Mouse (Mus musculus) limb, embryonic 14.5 days (tissue): Measurements from ENCODE around the gene Babam1. TPM values are rescaled to one million over a fixed set of nuclear protein-coding genes. Genes with fewer than 3 reads are reported as not detected.

Experiments used
- ATAC-seq: fragments of 200-750 bp; cut with Nextera tagmentation; 2 replicates; pipeline ENCODE4 v1.8.0; 2017; ENCODE audit warnings: low read depth, moderate number of reproducible peaks, moderate TSS enrichment; ENCODE audit not compliant: low FRiP score
- DNase-seq: peaks from one replicate; pipeline ENCODE4 v3.0.0-alpha.2; 2015; ENCODE audit warnings: low spot score
- H3K27ac ChIP-seq: fragments of 300-500 bp; sonication (generic); replicated peaks from 2 replicates; pipeline ENCODE4 v1.5.1; 2014; ENCODE audit warnings: low read depth, mild to moderate bottlenecking, low read length, moderate library complexity, mixed read lengths
- H3K27me3 ChIP-seq: fragments of 300-500 bp; sonication (generic); 2 replicates; pipeline ENCODE4 v1.6.1; 2014; ENCODE audit warnings: low read length, mixed read lengths; ENCODE audit not compliant: control insufficient read depth, insufficient read depth
- H3K36me3 ChIP-seq: fragments of 300-500 bp; sonication (generic); 2 replicates; pipeline ENCODE4 v1.6.1; 2014; ENCODE audit warnings: mild to moderate bottlenecking, low read length, moderate library complexity, mixed read lengths; ENCODE audit not compliant: control insufficient read depth, insufficient read depth
- H3K4me1 ChIP-seq: fragments of 300-500 bp; sonication (generic); 2 replicates; pipeline ENCODE4 v1.6.1; 2014; ENCODE audit warnings: antibody characterized with exemption, low read length, mixed read lengths; ENCODE audit not compliant: control insufficient read depth, insufficient read depth
- H3K4me2 ChIP-seq: fragments of 300-500 bp; sonication (generic); replicated peaks from 2 replicates; pipeline ENCODE4 v1.6.1; 2014; ENCODE audit warnings: low read depth, mild to moderate bottlenecking, low read length, moderate library complexity; ENCODE audit not compliant: severe bottlenecking
- H3K4me3 ChIP-seq: fragments of 300-500 bp; sonication (generic); replicated peaks from 2 replicates; pipeline ENCODE4 v1.5.1; 2014; ENCODE audit warnings: low read length
- H3K9ac ChIP-seq: fragments of 300-500 bp; sonication (generic); 2 replicates; pipeline ENCODE4 v1.6.1; 2014; ENCODE audit warnings: mild to moderate bottlenecking, low read depth, low read length, moderate library complexity; ENCODE audit not compliant: severe bottlenecking
- H3K9me3 ChIP-seq: fragments of 300-500 bp; sonication (generic); 2 replicates; pipeline ENCODE4 v1.6.1; 2016; ENCODE audit warnings: low read length; ENCODE audit not compliant: control insufficient read depth
- POLR2A ChIP-seq: fragments of 200-500 bp; IDR thresholded peaks from 2 replicates; pipeline ENCODE4 v1.8.0; 2012; ENCODE audit warnings: inconsistent platforms, mild to moderate bottlenecking, moderate library complexity, borderline replicate concordance; ENCODE audit not compliant: insufficient read depth, insufficient read length; ENCODE audit errors: extremely low read depth
- WGBS: fragments of 180-500 bp; shearing (Covaris S2); extraction: QIAGEN DNeasy Blood & Tissue Kit; methylation state at CpG from one replicate; pipeline ENCODE4 v1.1.7; 2014; 5-methylcytosine and 5-hydroxymethylcytosine counted together
- polyA plus RNA-seq, 2 experiments: library from polyadenylated mRNA; depleted of rRNA in 1 of 2; stranded (reverse) in 1 of 2; unstranded in 1 of 2; fragments of >200 nt; fragmentation: Nextera tagmentation in 1 of 2; extraction: Ambion mirVana in 1 of 2; gene quantifications; 2 replicates each; pipeline versions ENCODE4 v1.2.1 to v1.2.3; 2012 to 2014

Babam1 gene
- polyA plus RNA-seq, 2 experiments: 88.6 to 117 TPM

- Histone ChIP-seq H3K9me3 (no peaks in the 10 kb centered on the region), H3K4me1 (peaks cover 23% of the 10 kb centered on the region), H3K27ac (peak overlapping the region; percentile 88; the same call in 1 of the 2 replicates), H3K36me3 (no peaks in the 10 kb centered on the region), H3K4me2 (no peak overlapping the region), H3K4me3 (no peak overlapping the region), H3K9ac (no peak overlapping the region), H3K27me3 (no peaks in the 10 kb centered on the region)
- 40% methylated on average over 12 of the region's 12 CpGs for WGBS
- DNase-seq (no peak), ATAC-seq (no peak)
- no peak for TF ChIP-seq POLR2A
Measured at GRCm38 (mm10) chr8:71383396-71383795, 13.3 kb upstream of the Babam1 start.

GRCm38 (mm10) chr8:71383860-71384259 is 12.8 kb upstream of the Babam1 start:
- no peaks in the 10 kb centered on the region for H3K9me3 ChIP-seq
- no peaks in the 10 kb centered on the region for H3K27me3 ChIP-seq
- no peak overlapping the region for H3K4me2 ChIP-seq
- H3K36me3 ChIP-seq: no peaks in the 10 kb centered on the region
- peaks cover 23% of the 10 kb centered on the region for H3K4me1 ChIP-seq
- ATAC-seq: no peak
- no peak overlapping the region for H3K27ac ChIP-seq
- H3K9ac ChIP-seq: no peak overlapping the region
- WGBS: 60% methylated on average over 3 of the region's 3 CpGs
- no peak for TF ChIP-seq POLR2A
- DNase-seq: no peak
- no peak overlapping the region for H3K4me3 ChIP-seq

- no peak for DNase-seq
Measured at GRCm38 (mm10) chr8:71385212-71385835, 11.3 kb upstream of the Babam1 start.

GRCm38 (mm10) chr8:71388267-71388666 is 8.4 kb upstream of the Babam1 start:
- no peak for DNase-seq
- Histone ChIP-seq H3K36me3 (no peaks in the 10 kb centered on the region), H3K27me3 (no peaks in the 10 kb centered on the region), H3K4me2 (no peak overlapping the region), H3K27ac (no peak overlapping the region), H3K9ac (no peak overlapping the region), H3K9me3 (no peaks in the 10 kb centered on the region), H3K4me3 (no peak overlapping the region), H3K4me1 (no peaks in the 10 kb centered on the region)
- WGBS: 88% methylated on average over 1 of the region's 1 CpGs
- TF ChIP-seq POLR2A: no peak
- no peak for ATAC-seq

More at GRCm38 (mm10) chr8:71385212-71385835, 11.3 kb upstream of the Babam1 start:
- H3K9me3 ChIP-seq: no peaks in the 10 kb centered on the region
- H3K4me1 ChIP-seq: peaks cover 10% of the 10 kb centered on the region
- no peak overlapping the region for H3K9ac ChIP-seq
- no peak overlapping the region for H3K27ac ChIP-seq
- no peaks in the 10 kb centered on the region for H3K27me3 ChIP-seq
- ATAC-seq: no peak
- no peak for TF ChIP-seq POLR2A
- WGBS: 67% methylated on average over 12 of the region's 12 CpGs
- H3K36me3 ChIP-seq: no peaks in the 10 kb centered on the region
- no peak overlapping the region for H3K4me2 ChIP-seq
- no peak overlapping the region for H3K4me3 ChIP-seq

- Histone ChIP-seq H3K4me1 (no peaks in the 10 kb centered on the region), H3K9ac (no peak overlapping the region), H3K4me3 (no peak overlapping the region), H3K4me2 (no peak overlapping the region), H3K27ac (no peak overlapping the region), H3K9me3 (no peaks in the 10 kb centered on the region), H3K36me3 (no peaks in the 10 kb centered on the region), H3K27me3 (no peaks in the 10 kb centered on the region)
- no peak for TF ChIP-seq POLR2A
- ATAC-seq (no peak), DNase-seq (no peak)
- 86% methylated on average over 2 of the region's 2 CpGs for WGBS
Measured at GRCm38 (mm10) chr8:71391696-71392095, 5.0 kb upstream of the Babam1 start.
